Mouse (Mus musculus) CH12.LX (cell line): ENCODE measurements around the gene Kif26b. TPM values are rescaled to one million over a fixed set of nuclear protein-coding genes. Genes with fewer than 3 reads are reported as not detected.

Experiments
- DNase-seq: peaks from one replicate; pipeline ENCODE4 v3.0.0-alpha.2; 2013; ENCODE audit errors: extremely low read depth
- H3K27ac ChIP-seq: 2 replicates; pipeline ENCODE4 v1.5.1; 2012; ENCODE audit warnings: low read depth, mild to moderate bottlenecking, control low read depth, moderate library complexity; ENCODE audit not compliant: insufficient read depth
- H3K27me3 ChIP-seq: replicated peaks from 2 replicates; pipeline ENCODE3; 2012; ENCODE audit warnings: inconsistent platforms
- H3K36me3 ChIP-seq, 2 experiments: replicated peaks in 1 of 2; 2 replicates each; pipeline versions ENCODE3 to v1.6.1; 2012; ENCODE audit warnings: inconsistent platforms in 1 of 2, low read length in 1 of 2, mild to moderate bottlenecking in 1 of 2, mixed read lengths in 1 of 2, moderate library complexity in 1 of 2; ENCODE audit not compliant: control insufficient read depth in 1 of 2, insufficient read depth in 1 of 2
- H3K4me1 ChIP-seq, 2 experiments: 2 replicates each; pipeline ENCODE4 v1.6.1; 2012; ENCODE audit warnings: inconsistent platforms in 1 of 2, moderate library complexity in 1 of 2; ENCODE audit not compliant: insufficient read depth in 2 of 2, control insufficient read depth in 1 of 2
- H3K4me2 ChIP-seq: 2 replicates; pipeline ENCODE4 v1.6.1; 2012; ENCODE audit warnings: low read depth, mild to moderate bottlenecking, control low read depth; ENCODE audit not compliant: poor library complexity, insufficient read depth, severe bottlenecking
- H3K4me3 ChIP-seq, 3 experiments: fragments of 150-350 bp in 1 of 3; sonication (generic) in 1 of 3; replicated peaks in 1 of 3; 2 replicates each; pipeline versions ENCODE3 to v1.5.1; 2011 to 2012; ENCODE audit warnings: low read depth in 2 of 3, low read length in 2 of 3, mild to moderate bottlenecking in 2 of 3, moderate library complexity in 2 of 3, control low read depth in 1 of 3, improper control_type of control experiment in 1 of 3, inconsistent platforms in 1 of 3, mixed read lengths in 1 of 3; ENCODE audit not compliant: poor library complexity in 1 of 3
- H3K79me2 ChIP-seq: replicated peaks from 2 replicates; pipeline ENCODE4 v1.6.1; 2012; ENCODE audit warnings: mild to moderate bottlenecking, moderate library complexity; ENCODE audit not compliant: control insufficient read depth, poor library complexity, insufficient read depth, severe bottlenecking; ENCODE audit errors: extremely low read depth
- H3K9ac ChIP-seq: 2 replicates; pipeline ENCODE4 v1.6.1; 2012; ENCODE audit warnings: low read depth, mild to moderate bottlenecking, control low read depth, moderate library complexity; ENCODE audit not compliant: insufficient read depth
- H3K9me3 ChIP-seq: replicated peaks from 2 replicates; pipeline ENCODE3; 2012; ENCODE audit warnings: low read length, inconsistent platforms, mixed read lengths
- BHLHE40 ChIP-seq: IDR thresholded peaks from 2 replicates; pipeline ENCODE4 v1.6.1; 2011; ENCODE audit warnings: mild to moderate bottlenecking, low read depth, low read length, improper control_type of control experiment
- CTCF ChIP-seq, 2 experiments: IDR thresholded peaks in 1 of 2; conservative IDR thresholded peaks in 1 of 2; 2 replicates each; pipeline ENCODE4 v1.5.1; 2011 to 2012; ENCODE audit warnings: low read depth in 2 of 2, low read length in 2 of 2, improper control_type of control experiment in 1 of 2, inconsistent platforms in 1 of 2, mild to moderate bottlenecking in 1 of 2, moderate library complexity in 1 of 2
- ETS1 ChIP-seq: conservative IDR thresholded peaks from 2 replicates; pipeline ENCODE4 v1.6.1; 2012; ENCODE audit warnings: low read depth, mild to moderate bottlenecking, inconsistent platforms, low read length, improper control_type of control experiment, moderate library complexity
- IRF4 ChIP-seq: IDR thresholded peaks from 2 replicates; pipeline ENCODE4 v1.6.1; 2014; ENCODE audit warnings: low read depth, mild to moderate bottlenecking, inconsistent platforms, low read length, improper control_type of control experiment
- JUND ChIP-seq: conservative IDR thresholded peaks from 2 replicates; pipeline ENCODE4 v1.6.1; 2011; ENCODE audit warnings: low read depth, low read length, improper control_type of control experiment
- KAT2A ChIP-seq: IDR thresholded peaks from 2 replicates; pipeline ENCODE4 v1.6.1; 2012; ENCODE audit warnings: low read length, improper control_type of control experiment, inconsistent platforms; ENCODE audit not compliant: insufficient replicate concordance
- MAX ChIP-seq: IDR thresholded peaks from 2 replicates; pipeline ENCODE4 v1.6.1; 2011; ENCODE audit warnings: low read length, improper control_type of control experiment
- MEF2A ChIP-seq: IDR thresholded peaks from 2 replicates; pipeline ENCODE4 v1.6.1; 2014; ENCODE audit warnings: low read depth, mild to moderate bottlenecking, inconsistent platforms, low read length, improper control_type of control experiment, borderline replicate concordance
- MXI1 ChIP-seq: IDR thresholded peaks from 2 replicates; pipeline ENCODE4 v1.6.1; 2011; ENCODE audit warnings: mild to moderate bottlenecking, low read depth, low read length, improper control_type of control experiment
- MYC ChIP-seq: IDR thresholded peaks from 2 replicates; pipeline ENCODE4 v1.6.1; 2011; ENCODE audit warnings: low read depth, mild to moderate bottlenecking, improper control_type of control experiment, low read length
- NELFE ChIP-seq: IDR thresholded peaks from 2 replicates; pipeline ENCODE4 v1.6.1; 2011; ENCODE audit warnings: low read depth, low read length, improper control_type of control experiment
- POLR2A ChIP-seq: IDR thresholded peaks from 2 replicates; pipeline ENCODE4 v1.6.1; 2011; ENCODE audit warnings: low read depth, mild to moderate bottlenecking, improper control_type of control experiment, low read length
- POLR2AphosphoS2 ChIP-seq: IDR thresholded peaks from 2 replicates; pipeline ENCODE4 v1.6.1; 2011; ENCODE audit warnings: low read depth, low read length, improper control_type of control experiment
- RAD21 ChIP-seq: IDR thresholded peaks from 2 replicates; pipeline ENCODE4 v1.6.1; 2011; ENCODE audit warnings: low read depth, mild to moderate bottlenecking, low read length, improper control_type of control experiment, moderate library complexity
- RCOR1 ChIP-seq: conservative IDR thresholded peaks from 2 replicates; pipeline ENCODE4 v1.6.1; 2012; ENCODE audit warnings: low read depth, mild to moderate bottlenecking, inconsistent platforms, low read length, improper control_type of control experiment
- SIN3A ChIP-seq: IDR thresholded peaks from 2 replicates; pipeline ENCODE4 v1.6.1; 2012; ENCODE audit warnings: low read length, improper control_type of control experiment, inconsistent platforms
- SMC3 ChIP-seq: IDR thresholded peaks from 2 replicates; pipeline ENCODE4 v1.6.1; 2011; ENCODE audit warnings: low read depth, low read length, improper control_type of control experiment
- TBP ChIP-seq: conservative IDR thresholded peaks from 2 replicates; pipeline ENCODE4 v1.6.1; 2011; ENCODE audit warnings: low read depth, low read length, improper control_type of control experiment
- USF1 ChIP-seq: IDR thresholded peaks from 2 replicates; pipeline ENCODE4 v1.6.1; 2014; ENCODE audit warnings: low read depth, mild to moderate bottlenecking, inconsistent platforms, low read length, improper control_type of control experiment
- ZC3H11A ChIP-seq: IDR thresholded peaks from 2 replicates; pipeline ENCODE4 v1.6.1; 2012; ENCODE audit warnings: low read depth, mild to moderate bottlenecking, inconsistent platforms, low read length, improper control_type of control experiment
- ZMIZ1 ChIP-seq: IDR thresholded peaks from 2 replicates; pipeline ENCODE4 v1.6.1; 2012; ENCODE audit warnings: low read depth, mild to moderate bottlenecking, inconsistent platforms, low read length, improper control_type of control experiment
- ZNF384 ChIP-seq: IDR thresholded peaks from 2 replicates; pipeline ENCODE4 v1.6.1; 2012; ENCODE audit warnings: low read depth, low read length, improper control_type of control experiment, inconsistent platforms
- dilution Hi-C: fragments of 300-500 bp; cut with MboI; formaldehyde crosslinking; loops from 2 replicates; pipeline ENCODE4 v1.14.3; 2020; ENCODE audit warnings: low sequenced_read_pairs; ENCODE audit not compliant: extremely low pct_unique_long_range_greater_than_20kb, extremely low pct_ligation_motif_present
- in situ Hi-C: fragments of 300-500 bp; cut with MboI; formaldehyde crosslinking; loops from 3 replicates; pipeline ENCODE4 v1.14.3; 2019; ENCODE audit warnings: low sequenced_read_pairs, low pct_ligation_motif_present, low pct_unique_long_range_greater_than_20kb, mixed read lengths
- polyA plus RNA-seq: library from polyadenylated mRNA; unstranded; fragments of >175 nt; gene quantifications from 2 replicates; pipeline ENCODE4 v1.2.1, GENCODE M21; 2012; ENCODE audit warnings: low read depth; ENCODE audit not compliant: insufficient read length
- total RNA-seq, 2 experiments: library from RNA; depleted of rRNA; stranded (reverse); fragments of 300-350 nt in 1 of 2; fragments of >200 nt in 1 of 2; gene quantifications; 2 replicates each; pipeline ENCODE4 v1.2.3; 2012 to 2014

The Kif26b gene
- total and polyA plus RNA-seq, 3 experiments = 0.09 TPM; not detected in 2

DNA sequence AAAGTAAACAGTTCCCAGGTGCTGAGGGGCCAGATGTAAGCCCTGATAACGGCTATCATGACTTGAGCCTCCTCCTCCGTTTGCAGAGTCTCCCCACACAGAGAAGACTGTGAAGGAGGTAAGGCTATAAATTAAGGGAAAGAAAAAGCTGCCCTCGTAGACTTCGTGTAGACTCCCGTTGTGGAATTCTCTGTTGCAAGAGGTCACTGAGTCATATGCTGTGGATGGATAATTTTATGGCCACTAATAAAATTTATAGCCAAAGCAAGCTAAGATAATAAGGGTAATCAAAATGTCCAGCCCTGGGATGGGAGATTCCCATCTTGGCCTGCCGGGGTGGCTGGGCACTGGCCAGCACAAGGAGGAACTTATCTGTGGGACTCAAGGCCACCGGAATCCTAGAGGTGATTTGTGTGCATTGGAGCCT, 179.0 kb downstream of the Kif26b start (continued):
- TF ChIP-seq ZNF384 = no peak
- TF ChIP-seq, all 38 proteins: peak for 0

GRCm38 (mm10) chr1:178708356-178708755, 179.4 kb downstream of the Kif26b start:
- dilution Hi-C loops (no loop called here), in situ Hi-C loops (no loop called here)
- no peaks in the 10 kb centered on the region for H3K27me3 ChIP-seq
- no peaks in the 10 kb centered on the region for H3K4me1 ChIP-seq
- no peak overlapping the region for H3K4me2 ChIP-seq
- no peaks in the 10 kb centered on the region for H3K36me3 ChIP-seq
- no peak overlapping the region for H3K9ac ChIP-seq
- no peaks in the 10 kb centered on the region for H3K9me3 ChIP-seq
- no peaks in the 10 kb centered on the region for H3K79me2 ChIP-seq
- no peak for DNase-seq
- H3K4me3 ChIP-seq = no peak overlapping the region
- TF ChIP-seq JUND (no peak), ZNF384 (no peak), MAX (no peak), SIN3A (no peak)
- H3K27ac ChIP-seq = no peak overlapping the region

DNA sequence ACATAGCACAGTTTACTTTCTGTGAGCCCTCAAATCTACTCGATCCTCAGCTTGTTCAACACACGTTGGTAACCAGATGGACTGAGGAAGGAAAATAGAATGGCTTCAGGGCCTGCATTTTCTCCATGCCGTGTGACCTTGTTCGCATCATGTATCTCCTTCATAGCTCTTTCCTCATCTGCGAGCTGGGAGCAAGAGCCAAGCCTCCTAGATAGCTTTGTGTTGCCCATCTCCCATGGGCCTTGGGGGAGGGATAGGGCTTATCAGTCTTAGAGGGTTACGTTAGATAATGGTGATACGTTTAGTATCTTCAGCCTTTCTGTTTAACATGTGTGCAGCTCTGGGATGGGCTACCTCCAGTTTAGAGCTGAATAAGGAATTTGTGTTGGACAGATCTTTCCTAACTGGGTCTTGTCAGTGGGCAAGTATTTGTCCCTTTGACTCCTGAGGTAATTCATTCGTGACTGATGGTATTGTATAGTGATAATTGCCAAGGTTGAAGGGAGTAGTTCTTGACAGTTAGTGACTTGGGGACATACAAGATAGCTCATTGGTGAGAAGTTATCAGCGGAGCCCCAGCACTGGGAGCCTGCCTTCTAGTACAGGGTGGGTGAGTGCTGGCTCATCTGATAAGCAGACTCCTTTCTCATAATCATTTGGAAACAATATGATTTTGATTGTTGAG, 183.4 kb downstream of the Kif26b start:
- no peak overlapping the region for H3K4me3 ChIP-seq
- no peak for DNase-seq
- no peak overlapping the region for H3K4me2 ChIP-seq
- no peaks in the 10 kb centered on the region for H3K9me3 ChIP-seq
- H3K27ac ChIP-seq = no peak overlapping the region
- in situ Hi-C loops = no loop called here
- TF ChIP-seq MYC = no peak
- no peak for TF ChIP-seq MXI1
- no peak for TF ChIP-seq NELFE
- TF ChIP-seq ETS1 = no peak
- TF ChIP-seq TBP = no peak
- TF ChIP-seq MEF2A = no peak
- no peak for TF ChIP-seq ZC3H11A
- TF ChIP-seq MAX = no peak
- TF ChIP-seq POLR2AphosphoS2 = no peak
- TF ChIP-seq USF1 = no peak
- no peak for TF ChIP-seq RCOR1
- no peak for TF ChIP-seq ZNF384
- no peak for TF ChIP-seq BHLHE40
- no peak for TF ChIP-seq ZMIZ1
- no peak for TF ChIP-seq CTCF (conservative IDR thresholded peaks at IDR 0.05 in 1 of 2, IDR thresholded peaks at IDR 0.05 in 1 of 2; ENCODE audit: low read depth in 2 of 2, low read length in 2 of 2)
- no peak for TF ChIP-seq IRF4
- no peak for TF ChIP-seq KAT2A
- TF ChIP-seq POLR2A = no peak
- TF ChIP-seq RAD21 = no peak
- TF ChIP-seq SMC3 = no peak
- H3K4me1 ChIP-seq = no peaks in the 10 kb centered on the region
- H3K9ac ChIP-seq = no peak overlapping the region
- H3K27me3 ChIP-seq = no peaks in the 10 kb centered on the region
- no peaks in the 10 kb centered on the region for H3K36me3 ChIP-seq
- no peaks in the 10 kb centered on the region for H3K79me2 ChIP-seq
- dilution Hi-C loops = no loop called here
